Mouse (Mus musculus): ENCODE data around the gene Syn3.

DNA sequence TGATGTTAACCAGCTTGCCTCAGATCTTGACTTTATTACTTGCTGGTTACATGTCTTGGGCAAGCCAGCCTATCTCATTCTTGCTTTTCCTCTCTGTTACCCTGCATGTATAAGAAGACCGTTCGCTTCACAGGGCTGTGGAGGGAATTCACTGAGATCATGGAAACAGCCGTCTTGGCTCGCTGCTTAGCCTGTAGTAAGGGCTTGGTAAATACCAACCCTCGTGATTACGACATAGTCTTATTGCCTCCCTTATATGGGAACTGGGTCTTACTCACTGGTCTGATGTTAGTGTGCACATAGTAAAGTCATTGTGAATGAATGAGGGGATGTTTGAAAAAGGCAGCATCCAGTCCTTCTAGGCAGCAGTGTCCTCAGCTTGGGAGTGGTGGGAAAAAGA, 188.2 kb downstream of the Syn3 start:
- TF ChIP-seq CTCF (IDR thresholded peaks at IDR 0.05; ENCODE audit: low read depth) = no peak
- TF ChIP-seq EP300 (optimal IDR thresholded peaks at IDR 0.05) = no peak
